Mouse (Mus musculus) ES-Bruce4 (cell line): ENCODE measurements around the gene Urod. TPM values are rescaled to one million over a fixed set of nuclear protein-coding genes. Genes with fewer than 3 reads are reported as not detected.

Experiments
- H3K27ac ChIP-seq: 2 replicates; pipeline ENCODE4 v1.5.1; 2012; ENCODE audit warnings: low read length, inconsistent platforms; ENCODE audit not compliant: insufficient read depth
- H3K27me3 ChIP-seq: 2 replicates; pipeline ENCODE4 v1.6.1; 2012; ENCODE audit warnings: mild to moderate bottlenecking, low read length, inconsistent platforms; ENCODE audit not compliant: control insufficient read depth, poor library complexity, insufficient read depth, severe bottlenecking
- H3K36me3 ChIP-seq: 2 replicates; pipeline ENCODE4 v1.6.1; 2012; ENCODE audit warnings: inconsistent platforms, mild to moderate bottlenecking, low read length, moderate library complexity; ENCODE audit not compliant: control insufficient read depth, poor library complexity, insufficient read depth, severe bottlenecking
- H3K4me1 ChIP-seq: one replicate; pipeline ENCODE4 v1.8.1; 2011; ENCODE audit warnings: low read length; ENCODE audit not compliant: control insufficient read depth, insufficient read depth
- H3K4me3 ChIP-seq: 2 replicates; pipeline ENCODE4 v1.5.1; 2011; ENCODE audit warnings: low read depth, mild to moderate bottlenecking, low read length
- H3K9ac ChIP-seq: 2 replicates; pipeline ENCODE4 v1.6.1; 2012; ENCODE audit warnings: low read depth, mild to moderate bottlenecking, inconsistent platforms; ENCODE audit not compliant: poor library complexity, severe bottlenecking
- H3K9me3 ChIP-seq: replicated peaks from 2 replicates; pipeline ENCODE4 v1.6.1; 2012; ENCODE audit warnings: mild to moderate bottlenecking, low read length, inconsistent platforms; ENCODE audit not compliant: control insufficient read depth, poor library complexity, insufficient read depth, severe bottlenecking
- CTCF ChIP-seq: IDR thresholded peaks from one replicate; pipeline ENCODE4 v1.8.1; 2011; ENCODE audit warnings: low read depth, low read length
- EP300 ChIP-seq: IDR thresholded peaks from 2 replicates; pipeline ENCODE4 v1.6.1; 2011; ENCODE audit warnings: low read depth, low read length; ENCODE audit not compliant: insufficient read depth
- POLR2A ChIP-seq: IDR thresholded peaks from one replicate; pipeline ENCODE4 v1.8.1; 2011; ENCODE audit warnings: low read length; ENCODE audit not compliant: insufficient read depth
- polyA plus RNA-seq: library from polyadenylated mRNA; stranded (reverse); fragments of >200 nt; gene quantifications from 2 replicates; pipeline ENCODE4 v1.2.4, GENCODE M21; 2011; ENCODE audit warnings: low read depth; ENCODE audit not compliant: missing spikeins, insufficient read depth, insufficient read length

Gene Urod
- polyA plus RNA-seq, 1 experiment = 79.3 TPM

GRCm38 (mm10) chr4:117007058-117007457, 12.8 kb upstream of the Urod start:
- Histone ChIP-seq H3K4me1 (no peaks in the 10 kb centered on the region), H3K27ac (no peak overlapping the region)
- TF ChIP-seq CTCF = no peak
- no peak for TF ChIP-seq POLR2A
- no peak for TF ChIP-seq EP300

GRCm38 (mm10) chr4:117005611-117006400, 11.6 kb upstream of the Urod start:
- no peak overlapping the region for H3K9ac ChIP-seq
- H3K36me3 ChIP-seq = no peaks in the 10 kb centered on the region
- H3K9me3 ChIP-seq = no peaks in the 10 kb centered on the region
- no peak overlapping the region for H3K4me3 ChIP-seq
- H3K27me3 ChIP-seq = no peaks in the 10 kb centered on the region
- H3K27ac ChIP-seq = no peak overlapping the region
- H3K4me1 ChIP-seq = no peaks in the 10 kb centered on the region
- TF ChIP-seq CTCF (no peak), EP300 (no peak), POLR2A (no peak)

More at GRCm38 (mm10) chr4:117007058-117007457, 12.8 kb upstream of the Urod start:
- Histone ChIP-seq H3K36me3 (no peaks in the 10 kb centered on the region), H3K9ac (no peak overlapping the region), H3K9me3 (no peaks in the 10 kb centered on the region), H3K4me3 (no peak overlapping the region), H3K27me3 (no peaks in the 10 kb centered on the region)

GRCm38 (mm10) chr4:117004649-117005048, 10.4 kb upstream of the Urod start:
- no peak overlapping the region for H3K27ac ChIP-seq
- H3K9me3 ChIP-seq = no peaks in the 10 kb centered on the region
- H3K9ac ChIP-seq = no peak overlapping the region
- H3K27me3 ChIP-seq = no peaks in the 10 kb centered on the region
- no peak for TF ChIP-seq EP300
- no peak for TF ChIP-seq POLR2A
- no peak for TF ChIP-seq CTCF
- no peaks in the 10 kb centered on the region for H3K4me1 ChIP-seq
- H3K4me3 ChIP-seq = no peak overlapping the region
- no peaks in the 10 kb centered on the region for H3K36me3 ChIP-seq

- no peaks in the 10 kb centered on the region for H3K4me1 ChIP-seq
- TF ChIP-seq CTCF (peak; percentile 79), POLR2A (no peak), EP300 (no peak)
- no peak overlapping the region for H3K27ac ChIP-seq
- H3K9me3 ChIP-seq = no peaks in the 10 kb centered on the region
- peak overlapping the region; percentile 37 for H3K9ac ChIP-seq
- peak overlapping the region; percentile 37 for H3K4me3 ChIP-seq
- no peaks in the 10 kb centered on the region for H3K36me3 ChIP-seq
- no peaks in the 10 kb centered on the region for H3K27me3 ChIP-seq
Measured at GRCm38 (mm10) chr4:117002543-117003521, 8.6 kb upstream of the Urod start.

GRCm38 (mm10) chr4:117001957-117002356, 7.7 kb upstream of the Urod start:
- Histone ChIP-seq H3K9me3 (no peaks in the 10 kb centered on the region), H3K4me3 (no peak overlapping the region)
- TF ChIP-seq CTCF = no peak
- TF ChIP-seq POLR2A = no peak
- TF ChIP-seq EP300 = no peak

More at GRCm38 (mm10) chr4:117001957-117002356, 7.7 kb upstream of the Urod start:
- H3K27me3 ChIP-seq = no peaks in the 10 kb centered on the region
- H3K36me3 ChIP-seq = no peaks in the 10 kb centered on the region
- H3K9ac ChIP-seq = no peak overlapping the region
- no peaks in the 10 kb centered on the region for H3K4me1 ChIP-seq
- no peak overlapping the region for H3K27ac ChIP-seq
